Mouse (Mus musculus) small intestine, adult 2 months (tissue): ENCODE measurements around the gene Dhrs3.

Experiments
- CTCF ChIP-seq: fragments of 200-500 bp; IDR thresholded peaks from 2 replicates; pipeline ENCODE4 v1.5.1; 2012; ENCODE audit warnings: low read depth, mild to moderate bottlenecking, control low read depth, inconsistent platforms, low read length, moderate library complexity, mixed read lengths; ENCODE audit not compliant: insufficient replicate concordance, insufficient read length; ENCODE audit errors: extremely low read depth
- POLR2A ChIP-seq: fragments of 200-500 bp; IDR thresholded peaks from 2 replicates; pipeline ENCODE4 v1.6.1; 2012; ENCODE audit warnings: low read depth, mild to moderate bottlenecking, control low read depth, inconsistent platforms, low read length, moderate library complexity

GRCm38 (mm10) chr4:144908825-144909224 lies 16.2 kb downstream of the Dhrs3 start:
- TF ChIP-seq CTCF, result no peak
- TF ChIP-seq POLR2A, result no peak
